Mouse (Mus musculus): ENCODE data around the gene Scube3. TPM values are rescaled to one million over a fixed set of nuclear protein-coding genes. Genes with fewer than 3 reads are reported as not detected.
A peak's percentile ranks its signal among the peaks of the same experiment; 100 is the strongest.
"Not testable (repeated sequence)": the region's sequence is repeated elsewhere in the genome, so short reads cannot be mapped to it uniquely, and the experiment has no call there.

Gene Scube3
- polyA plus RNA-seq, 1 experiment from 2014 or later: 1.4 TPM

GRCm38 (mm10) chr17:28217721-28218649, 76.0 kb downstream of the Scube3 start:
- Histone ChIP-seq H3K4me3 (ENCODE audit: low read length) (no peak overlapping the region), H3K9ac (ENCODE audit: low read length) (no peak overlapping the region)

GRCm38 (mm10) chr17:28222463-28222862, 80.5 kb downstream of the Scube3 start:
- WGBS: 91% methylated on average over 10 of the region's 10 CpGs
- not testable (repeated sequence) for H3K4me2 ChIP-seq (ENCODE audit: low read depth, low read length)

More at GRCm38 (mm10) chr17:28217721-28218649, 76.0 kb downstream of the Scube3 start:
- Histone ChIP-seq H3K27me3 (ENCODE audit: control insufficient read depth, insufficient read depth, low read depth, low read length) (no peaks in the 10 kb centered on the region), H3K9me3 (ENCODE audit: control insufficient read depth, low read length) (no peaks in the 10 kb centered on the region), H3K4me2 (ENCODE audit: low read depth, low read length) (peak overlapping the region; percentile 41), H3K4me1 (replicated peaks; ENCODE audit: control insufficient read depth, insufficient read depth, low read length) (peaks cover 6% of the 10 kb centered on the region; the same call in 1 of the 2 replicates), H3K27ac (ENCODE audit: low read length) (0 out of 2 replicates have a peak overlapping the region, but pooled peaks have one; percentile 24), H3K36me3 (ENCODE audit: control insufficient read depth, insufficient read depth, low read length) (no peaks in the 10 kb centered on the region)
- ATAC-seq (ENCODE audit: low read depth): 0 out of 2 replicates have a peak, but pooled peaks have one; percentile 24
- 17% methylated on average over 23 of the region's 23 CpGs for WGBS

GRCm38 (mm10) chr17:28223561-28224391, 81.8 kb downstream of the Scube3 start:
- no peaks in the 10 kb centered on the region for H3K27me3 ChIP-seq (ENCODE audit: control insufficient read depth, insufficient read depth, low read depth, low read length)
- peak overlapping the region; percentile 70 for H3K9ac ChIP-seq (ENCODE audit: low read length)
- H3K36me3 ChIP-seq (ENCODE audit: control insufficient read depth, insufficient read depth, low read length): no peaks in the 10 kb centered on the region
- peak; percentile 92 for ATAC-seq (ENCODE audit: low read depth)
- peak overlapping the region; percentile 92 for H3K4me2 ChIP-seq (ENCODE audit: low read depth, low read length)
- H3K4me1 ChIP-seq (replicated peaks; ENCODE audit: control insufficient read depth, insufficient read depth, low read length): peaks cover 15% of the 10 kb centered on the region
- peak overlapping the region; percentile 64 for H3K27ac ChIP-seq (ENCODE audit: low read length)
- peak overlapping the region; percentile 58 for H3K4me3 ChIP-seq (ENCODE audit: low read length)
- H3K9me3 ChIP-seq (ENCODE audit: control insufficient read depth, low read length): no peaks in the 10 kb centered on the region
- WGBS: 2% methylated on average over 46 of the region's 46 CpGs

More at GRCm38 (mm10) chr17:28222463-28222862, 80.5 kb downstream of the Scube3 start:
- H3K36me3 ChIP-seq (ENCODE audit: control insufficient read depth, insufficient read depth, low read length); H3K9me3 ChIP-seq (ENCODE audit: control insufficient read depth, low read length); H3K9ac ChIP-seq (ENCODE audit: low read length); H3K4me3 ChIP-seq (ENCODE audit: low read length); H3K27me3 ChIP-seq (ENCODE audit: control insufficient read depth, insufficient read depth, low read depth, low read length); H3K27ac ChIP-seq (ENCODE audit: low read length); ATAC-seq (ENCODE audit: low read depth): not testable (repeated sequence)
- H3K4me1 ChIP-seq (replicated peaks; ENCODE audit: control insufficient read depth, insufficient read depth, low read length): peaks cover 19% of the 10 kb centered on the region

Other genes with a start within 250 kb of the Scube3 start
- 18.1 and 20.2 TPM in 2 replicates for gene Anks1, start 232.8 kb upstream of the Scube3 start, polyA plus RNA-seq (2015; fragmentation: Nextera tagmentation; extraction: Ambion mirVana)
- 62.1 and 67.1 TPM in 2 replicates for gene Taf11, start 232.3 kb upstream of the Scube3 start, polyA plus RNA-seq (2015; fragmentation: Nextera tagmentation; extraction: Ambion mirVana)
- gene Tcp11, start 61.5 kb upstream of the Scube3 start, polyA plus RNA-seq (2015; fragmentation: Nextera tagmentation; extraction: Ambion mirVana): 5.2 and 5.5 TPM in 2 replicates
- 34.2 and 34.9 TPM in 2 replicates for gene Zfp523, start 35.0 kb downstream of the Scube3 start, polyA plus RNA-seq (2015; fragmentation: Nextera tagmentation; extraction: Ambion mirVana)
- 5.2 and 8.6 TPM in 2 replicates for gene Def6, start 65.6 kb downstream of the Scube3 start, polyA plus RNA-seq (2015; fragmentation: Nextera tagmentation; extraction: Ambion mirVana)
- 2.7 TPM in 2 replicates for gene Ppard, start 90.6 kb downstream of the Scube3 start, polyA plus RNA-seq (2015; fragmentation: Nextera tagmentation; extraction: Ambion mirVana)
- gene Fance, start 171.4 kb downstream of the Scube3 start, polyA plus RNA-seq (2015; fragmentation: Nextera tagmentation; extraction: Ambion mirVana): 22.1 and 32.4 TPM in 2 replicates
- gene Rpl10a, start 186.3 kb downstream of the Scube3 start, polyA plus RNA-seq (2015; fragmentation: Nextera tagmentation; extraction: Ambion mirVana): 615 and 635 TPM in 2 replicates
- gene Tead3, start 208.7 kb downstream of the Scube3 start, polyA plus RNA-seq (2015; fragmentation: Nextera tagmentation; extraction: Ambion mirVana): 11.6 and 12.4 TPM in 2 replicates
- 7.6 and 9.3 TPM in 2 replicates for gene Tulp1, start 223.1 kb downstream of the Scube3 start, polyA plus RNA-seq (2015; fragmentation: Nextera tagmentation; extraction: Ambion mirVana)